Mouse (Mus musculus) hematopoietic multipotent progenitor cell, adult 10-12 weeks (in vitro differentiated cells): ENCODE results near the gene Car14. TPM values are rescaled to one million over a fixed set of nuclear protein-coding genes. Genes with fewer than 3 reads are reported as not detected.

Source experiments
- polyA plus RNA-seq: library from polyadenylated mRNA; stranded (reverse); fragments of >175 nt; gene quantifications from 2 replicates; pipeline ENCODE4 v1.2.3, GENCODE M21; 2012; ENCODE audit warnings: low replicate concordance

The Car14 gene
- polyA plus RNA-seq, result not detected in 2 replicates

DNA sequence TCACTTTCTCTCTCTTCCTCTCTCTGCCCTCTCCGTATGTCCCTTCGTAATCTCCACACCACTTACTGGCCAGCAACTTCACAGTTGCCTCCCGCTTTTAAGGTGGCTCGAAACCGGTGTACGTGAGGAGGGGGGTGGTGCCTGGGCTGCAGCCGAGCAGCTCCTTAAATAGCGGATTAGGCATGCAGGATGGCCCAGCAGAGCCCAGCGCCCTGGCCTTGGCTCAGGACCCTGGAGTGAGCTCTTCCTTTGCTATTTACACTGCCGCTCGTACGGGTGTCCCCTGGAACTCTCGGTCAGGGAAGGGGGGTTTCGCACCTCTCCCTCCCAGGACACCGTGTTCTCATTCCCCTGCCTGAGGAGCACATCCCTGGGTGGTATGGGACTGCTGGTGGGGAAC is at the start of gene Car14:
Gene Car14, minus strand, starts transcription at position 124 of the 400 bp plus-strand sequence.

DNA sequence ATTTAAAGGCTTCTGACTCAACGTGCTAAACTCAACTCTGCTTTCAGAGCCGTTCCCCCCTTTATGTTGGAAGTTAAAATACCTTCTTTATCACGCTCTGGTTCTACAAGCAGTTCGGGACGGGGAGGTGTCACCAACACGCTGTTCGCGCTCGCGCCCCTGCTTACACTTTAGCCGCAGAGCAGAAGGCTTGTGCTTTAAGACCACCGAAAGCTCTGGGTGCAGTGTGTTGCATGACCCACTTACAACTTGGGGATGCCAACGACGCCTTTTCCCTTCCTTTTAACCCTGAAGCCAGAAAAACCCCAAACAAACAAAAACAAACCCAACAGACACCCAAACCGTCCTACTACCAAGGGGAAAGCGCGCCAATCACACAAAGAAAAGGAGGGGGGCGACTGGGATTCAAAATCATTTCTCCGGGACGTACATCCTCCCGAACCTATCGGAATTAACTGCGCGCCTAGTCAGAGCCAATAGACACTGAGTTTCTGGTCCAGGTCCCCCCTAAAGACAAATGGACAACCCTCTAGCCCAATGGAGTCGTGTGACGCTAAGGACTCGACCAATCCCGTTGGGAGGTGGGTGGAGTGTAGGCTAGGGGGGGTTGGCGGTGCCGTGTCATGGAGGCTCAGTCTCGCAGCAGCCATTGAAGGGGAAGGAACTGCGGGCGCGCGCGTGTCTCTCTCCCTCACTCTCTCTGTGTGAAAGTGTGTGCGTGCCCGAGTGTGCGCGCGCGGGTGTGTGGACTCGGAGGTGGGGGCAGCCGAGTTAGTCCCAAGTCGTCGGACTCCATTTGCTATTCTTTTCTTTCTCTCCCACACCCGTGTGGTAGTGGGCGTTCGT is 24.4 kb upstream of the Car14 start, which contains the start of gene Anp32e:
Gene Anp32e, plus strand, starts transcription at position 589 of the 846 bp plus-strand sequence.

GRCm38 (mm10) chr3:95893606-95894316 is 10.7 kb downstream of the Car14 start, which contains the start of gene Aph1a:
Gene Aph1a, plus strand, starts transcription at chr3:95893969.

DNA sequence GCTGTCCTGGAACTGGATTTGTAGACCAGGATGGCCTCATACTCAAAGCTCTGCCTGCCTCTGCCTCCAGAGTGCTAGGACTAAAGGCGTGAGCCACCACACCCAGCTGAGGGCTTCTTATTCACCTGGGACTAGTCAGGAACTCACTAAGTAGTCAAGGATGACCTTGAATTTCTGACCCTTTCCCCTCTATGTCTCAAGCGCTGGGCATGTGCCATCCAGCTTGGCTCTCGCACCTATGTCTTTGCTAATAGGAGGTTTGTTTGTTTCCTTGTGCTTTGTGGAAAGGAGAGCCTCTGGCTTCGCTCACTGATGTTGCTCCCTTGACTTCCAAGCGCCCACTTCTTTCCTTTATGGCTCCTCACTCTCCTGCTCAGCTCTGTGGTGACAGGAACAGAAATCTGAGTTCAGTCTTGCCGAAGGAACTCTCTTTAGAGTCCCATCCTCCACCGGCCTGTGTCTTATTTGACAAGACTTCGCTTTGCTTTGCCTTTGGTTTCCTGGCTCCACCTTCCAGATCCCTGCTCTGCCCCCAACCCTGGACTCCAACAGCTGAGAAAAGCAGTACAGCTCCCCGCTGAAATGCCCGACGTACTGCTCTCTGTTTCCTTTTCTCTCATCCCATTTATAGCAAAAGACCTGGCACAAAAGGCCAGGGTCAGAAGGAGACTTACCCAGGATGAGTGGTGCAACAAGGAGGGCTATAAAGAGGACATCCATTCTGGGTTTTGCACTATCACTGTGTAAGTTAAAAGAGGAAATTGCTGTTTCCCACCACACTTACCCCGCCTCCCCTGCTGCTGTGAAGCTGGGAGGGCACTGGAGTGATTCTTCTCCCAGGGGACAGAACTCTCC is 13.1 kb downstream of the Car14 start, which contains the start of gene BC028528:
Gene BC028528, minus strand, starts transcription at position 795 of the 855 bp plus-strand sequence.

GRCm38 (mm10) chr3:95881979-95882815 is 22.3 kb downstream of the Car14 start, which contains the start of gene Ciart:
Gene Ciart, minus strand, starts transcription at chr3:95882251.

GRCm38 (mm10) chr3:95871392-95871867 is 33.1 kb downstream of the Car14 start, which contains the start of gene Mrps21:
Gene Mrps21, minus strand, starts transcription at chr3:95871519.

GRCm38 (mm10) chr3:95855502-95856089 is 48.9 kb downstream of the Car14 start, which contains the start of gene Prpf3:
Gene Prpf3, minus strand, starts transcription at chr3:95855885.

Other genes starting within 250 kb of the Car14 start
- 463 and 1,409 TPM in 2 replicates for gene Mcl1, start 245.9 kb downstream of the Car14 start, polyA plus RNA-seq
- gene Adamtsl4, start 216.8 kb downstream of the Car14 start, polyA plus RNA-seq, result 5.4 and 10.2 TPM in 2 replicates
- gene Ecm1, start 165.1 kb downstream of the Car14 start, polyA plus RNA-seq, result 26.6 and 28.3 TPM in 2 replicates
- 5.9 and 30.1 TPM in 2 replicates for gene Tars2, start 144.5 kb downstream of the Car14 start, polyA plus RNA-seq
- 12.1 and 12.8 TPM in 2 replicates for gene Rprd2, start 85.8 kb downstream of the Car14 start, polyA plus RNA-seq
- gene Prpf3, start 48.8 kb downstream of the Car14 start, polyA plus RNA-seq, result 5.2 and 7.3 TPM in 2 replicates
- gene Mrps21, start 33.2 kb downstream of the Car14 start, polyA plus RNA-seq, result 12.2 and 207 TPM in 2 replicates
- gene Ciart, start 22.4 kb downstream of the Car14 start, polyA plus RNA-seq, result 3.7 and 4.7 TPM in 2 replicates
- 4.3 and 9.3 TPM in 2 replicates for gene BC028528, start 12.7 kb downstream of the Car14 start, polyA plus RNA-seq
- gene Aph1a, start 10.7 kb downstream of the Car14 start, polyA plus RNA-seq, result 131 and 202 TPM in 2 replicates
- 31.7 and 176 TPM in 2 replicates for gene Anp32e, start 24.6 kb upstream of the Car14 start, polyA plus RNA-seq
- gene Plekho1, start 91.3 kb upstream of the Car14 start, polyA plus RNA-seq, result 477 and 734 TPM in 2 replicates
- 3.7 and 6.5 TPM in 2 replicates for gene Vps45, start 153.8 kb upstream of the Car14 start, polyA plus RNA-seq
- gene Otud7b, start 199.8 kb upstream of the Car14 start, polyA plus RNA-seq, result 11.8 and 12.2 TPM in 2 replicates